Mouse (Mus musculus): Measurements from ENCODE around the gene Ptpru.

Gene Ptpru

DNA sequence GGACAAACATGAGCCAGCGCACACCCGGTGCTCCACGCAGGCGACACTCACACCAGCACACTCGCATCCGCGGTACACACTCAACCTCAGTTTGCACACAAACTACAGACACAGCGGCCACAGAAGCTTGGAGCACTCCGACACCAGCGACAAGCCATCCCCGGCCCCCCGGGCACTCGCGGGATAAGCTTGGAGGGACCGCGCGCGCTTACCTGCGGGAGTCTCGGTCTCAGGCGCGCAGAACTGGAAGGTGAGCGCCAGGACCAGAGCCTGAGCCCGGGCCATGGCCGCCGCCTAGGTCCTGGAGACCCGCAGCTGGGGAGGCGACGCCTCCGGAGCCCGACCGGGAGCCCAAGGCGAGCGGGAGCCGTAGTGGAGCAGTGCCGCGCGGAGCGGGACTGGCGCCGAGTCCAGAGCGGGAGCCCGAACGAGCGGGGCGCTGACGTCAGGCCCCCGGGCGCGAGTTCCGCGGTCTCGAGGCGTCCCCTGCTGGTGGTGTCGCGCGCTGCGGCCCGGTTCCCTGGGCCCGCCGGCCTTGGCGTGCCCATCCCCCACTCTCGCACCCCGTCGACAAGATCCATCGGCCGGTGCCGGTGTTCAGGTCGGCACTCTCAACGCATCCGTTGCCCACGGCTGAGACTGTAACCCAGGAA lies at the start of gene Ptpru:
Ptpru (minus strand) TSS at position 417 of the 653 bp plus-strand sequence.
- DNase-seq (ENCODE audit: low spot score in 2 of 2): peak; percentile 60 to 90

DNA sequence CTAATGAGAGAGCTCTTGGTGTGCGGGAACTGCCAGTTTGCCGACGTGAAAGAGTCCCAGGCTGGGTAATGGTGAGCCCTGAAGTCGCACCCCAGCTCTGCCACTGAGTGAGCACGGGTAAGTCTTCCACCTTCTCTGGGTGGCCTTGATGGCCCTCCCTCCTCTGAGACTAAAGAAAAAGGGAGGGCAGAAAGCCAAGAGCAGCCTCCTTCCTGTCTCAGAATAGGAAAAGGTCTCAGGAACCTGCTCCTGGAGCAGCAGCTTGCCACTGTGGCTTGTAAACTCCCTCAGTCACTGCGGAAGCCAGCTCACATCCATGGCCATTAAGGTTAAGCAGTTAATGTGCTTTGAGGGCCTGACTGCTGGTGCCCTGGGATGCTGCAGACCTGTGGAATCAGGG lies 47.3 kb upstream of the Ptpru start:
- no peak for DNase-seq (ENCODE audit: low spot score in 2 of 2)

DNA sequence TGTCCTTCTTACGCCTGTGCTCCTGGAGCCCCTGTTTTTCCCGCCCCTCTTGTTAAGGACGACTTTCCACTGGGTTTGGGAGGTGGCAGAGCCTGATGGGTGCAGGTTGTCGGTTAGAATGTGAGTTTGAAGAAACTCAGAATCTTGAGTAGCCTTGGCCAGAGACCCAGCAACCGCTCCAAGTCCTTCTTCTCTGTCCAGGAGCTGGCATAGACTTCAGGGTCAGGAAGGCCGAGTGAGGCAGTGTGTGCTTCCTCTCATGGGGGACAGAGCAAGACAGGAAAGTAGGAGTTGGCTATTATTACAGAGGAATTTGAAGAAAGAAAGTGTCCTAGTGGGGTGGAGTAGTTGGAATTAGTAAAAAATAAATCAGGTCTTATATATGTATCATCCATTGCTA lies 45.5 kb upstream of the Ptpru start:
- DNase-seq (ENCODE audit: low spot score in 2 of 2): no peak

DNA sequence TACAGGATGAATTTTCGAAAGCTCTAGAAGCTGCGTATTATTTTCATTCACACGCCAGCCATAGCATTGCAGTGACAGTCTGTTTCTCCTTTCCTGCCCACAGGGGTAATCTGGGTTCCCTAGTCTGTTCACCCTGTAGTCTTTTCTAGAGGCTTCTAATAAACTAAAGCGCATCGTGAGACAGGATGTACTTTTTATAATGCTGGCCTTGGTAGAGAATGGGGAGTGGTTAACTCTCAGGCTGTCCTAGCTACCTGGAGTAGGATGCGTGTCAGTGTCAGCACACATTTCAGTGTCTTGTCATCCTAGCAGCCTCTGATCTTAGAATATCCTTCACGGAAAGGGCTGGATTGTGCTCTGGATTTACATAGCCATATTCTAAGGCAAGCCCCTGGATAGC lies 43.2 kb upstream of the Ptpru start:
- DNase-seq (ENCODE audit: low spot score in 2 of 2): no peak

DNA sequence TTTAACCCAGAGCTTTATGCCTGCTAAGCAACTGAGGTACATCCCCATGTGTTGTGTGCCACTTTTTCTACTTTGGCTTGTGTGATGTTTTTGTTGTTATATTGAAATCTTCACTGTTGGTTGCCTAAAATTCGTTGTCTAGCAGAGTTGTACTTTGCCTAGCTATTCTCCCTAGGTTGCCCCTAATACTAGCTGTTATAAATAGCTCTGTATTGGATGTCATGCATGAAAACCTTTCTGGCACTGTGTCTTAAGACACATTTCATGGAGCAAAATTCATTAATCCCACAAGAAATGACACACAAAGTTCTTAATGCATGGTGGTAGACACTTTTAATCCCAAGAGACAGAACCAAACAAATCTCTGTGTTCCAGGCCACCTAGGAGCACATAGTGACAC lies 41.6 kb upstream of the Ptpru start:
- no peak for DNase-seq (ENCODE audit: low spot score in 2 of 2)

DNA sequence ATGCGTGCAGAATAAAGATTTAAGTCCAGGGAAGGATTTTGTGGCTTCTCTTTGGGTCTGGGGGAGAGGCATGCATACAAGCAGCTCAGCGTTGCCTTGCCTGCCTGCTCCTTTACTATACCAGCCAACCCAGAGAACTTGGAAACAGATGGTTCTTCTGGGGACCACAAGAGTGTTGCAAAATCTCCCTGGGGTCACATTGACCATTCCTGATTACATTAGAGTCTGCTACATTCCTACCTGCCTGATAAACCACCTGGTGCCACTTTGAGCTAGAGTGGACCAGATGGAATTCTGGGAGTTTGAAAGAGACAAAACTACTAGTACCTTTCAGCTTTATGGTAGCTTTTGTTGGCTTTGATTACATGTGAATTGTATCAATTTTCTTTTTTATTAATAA lies 38.7 kb upstream of the Ptpru start:
- no peak for DNase-seq (ENCODE audit: low spot score in 2 of 2)

DNA sequence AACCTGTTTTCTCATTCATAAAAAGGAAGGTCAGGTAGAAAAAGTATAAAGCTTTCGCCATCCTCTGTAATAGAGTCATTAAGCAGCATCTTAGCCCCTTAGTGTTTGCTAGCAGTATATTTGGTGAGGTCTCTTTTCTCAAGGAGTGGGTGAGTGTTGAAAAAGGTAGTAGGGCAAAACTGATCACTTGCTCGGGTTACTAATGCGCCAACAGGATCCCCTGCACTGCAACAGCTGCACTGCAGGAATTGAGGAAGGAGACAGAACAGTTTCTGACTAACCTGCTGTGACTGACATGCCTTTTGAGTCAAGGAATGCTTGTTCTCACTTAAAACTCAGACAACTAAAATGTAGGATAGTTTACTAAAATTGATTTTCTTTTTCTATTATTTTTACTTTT lies 37.2 kb upstream of the Ptpru start:
- no peak for DNase-seq (ENCODE audit: low spot score in 2 of 2)

DNA sequence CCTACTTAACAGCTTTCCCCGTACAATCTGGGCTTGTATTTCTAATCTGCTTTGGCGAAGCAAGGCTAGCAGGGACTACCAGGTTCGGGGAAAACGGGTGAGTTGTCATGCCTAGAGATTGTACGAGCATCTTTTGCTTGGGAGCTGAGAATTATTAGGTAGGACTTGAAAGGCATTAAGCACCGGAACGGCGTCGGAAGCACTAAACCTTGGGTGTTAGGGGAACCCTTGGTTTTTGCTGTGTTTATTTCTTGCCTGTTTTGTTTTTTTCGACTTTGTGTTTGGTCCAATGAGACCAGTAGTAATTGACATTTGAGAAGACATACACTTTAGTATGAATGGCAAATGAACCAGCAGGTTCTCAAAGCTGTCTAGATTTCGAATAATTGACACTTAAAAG lies 36.5 kb upstream of the Ptpru start:
- no peak for DNase-seq (ENCODE audit: low spot score in 2 of 2)

DNA sequence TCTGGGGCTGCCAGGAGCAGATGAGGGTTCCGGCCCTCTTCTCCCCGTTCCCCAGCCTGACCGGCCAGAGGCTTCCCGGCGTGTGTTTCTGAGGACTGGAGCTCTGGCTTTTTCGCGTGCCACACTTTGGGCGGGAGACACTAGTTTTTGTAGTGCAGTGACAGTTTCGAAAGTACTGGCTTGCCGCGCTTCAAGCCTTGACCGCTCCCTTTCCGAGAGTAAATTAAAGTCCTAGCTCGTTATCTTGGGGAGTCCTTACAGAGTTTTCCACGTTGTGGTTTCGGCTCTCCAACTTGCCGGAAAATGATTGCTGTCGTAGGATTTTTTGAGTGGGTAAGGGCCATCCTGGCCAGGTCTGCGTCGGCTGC lies 36.1 kb upstream of the Ptpru start:
- no peak for DNase-seq (ENCODE audit: low spot score in 2 of 2)

DNA sequence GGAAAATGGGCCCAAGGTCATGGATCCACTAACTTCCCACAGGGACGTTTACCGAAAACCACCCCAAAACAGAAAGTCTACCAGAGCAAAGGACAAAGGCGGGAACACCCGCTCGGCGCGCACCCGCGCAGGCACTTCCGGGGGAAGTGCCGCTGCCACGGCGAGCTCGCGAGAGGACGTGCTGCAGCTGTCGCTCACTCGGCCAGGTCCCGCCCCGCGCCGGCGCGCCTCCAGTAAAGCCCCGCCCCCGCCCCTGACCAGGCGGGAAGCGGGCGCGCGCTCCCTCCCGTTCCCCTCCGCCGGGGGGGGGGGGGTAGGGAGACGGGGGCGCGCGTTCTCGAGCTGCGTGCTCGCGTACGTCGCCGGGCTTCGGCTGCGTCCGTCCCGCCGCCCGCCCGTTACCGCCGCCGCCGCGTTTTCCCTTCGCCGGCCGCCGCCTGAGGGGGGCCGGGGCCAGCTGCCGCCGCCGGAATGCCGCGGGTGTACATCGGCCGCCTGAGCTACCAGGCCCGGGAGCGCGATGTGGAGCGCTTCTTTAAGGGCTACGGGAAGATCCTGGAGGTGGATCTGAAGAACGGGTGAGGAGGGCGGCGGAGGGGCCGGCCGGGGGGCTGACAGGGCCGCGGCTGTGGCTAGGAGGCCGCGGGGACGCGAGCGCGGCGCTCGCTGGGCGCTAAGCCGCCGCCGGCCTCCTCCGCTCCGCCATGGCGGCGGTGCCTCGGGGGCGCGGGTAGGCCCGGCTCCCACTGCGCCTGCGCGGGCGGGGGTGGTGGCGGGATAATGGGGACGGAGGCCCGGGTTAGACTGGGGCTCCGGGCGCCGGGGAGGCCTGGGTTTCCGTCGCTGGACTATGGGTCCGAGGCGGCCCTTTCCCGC lies 35.4 kb upstream of the Ptpru start, which contains the start of gene Srsf4:
Srsf4 (plus strand) TSS at position 325 of the 876 bp plus-strand sequence.
- peak; percentile 91 to 94 for DNase-seq (ENCODE audit: low spot score in 2 of 2)

DNA sequence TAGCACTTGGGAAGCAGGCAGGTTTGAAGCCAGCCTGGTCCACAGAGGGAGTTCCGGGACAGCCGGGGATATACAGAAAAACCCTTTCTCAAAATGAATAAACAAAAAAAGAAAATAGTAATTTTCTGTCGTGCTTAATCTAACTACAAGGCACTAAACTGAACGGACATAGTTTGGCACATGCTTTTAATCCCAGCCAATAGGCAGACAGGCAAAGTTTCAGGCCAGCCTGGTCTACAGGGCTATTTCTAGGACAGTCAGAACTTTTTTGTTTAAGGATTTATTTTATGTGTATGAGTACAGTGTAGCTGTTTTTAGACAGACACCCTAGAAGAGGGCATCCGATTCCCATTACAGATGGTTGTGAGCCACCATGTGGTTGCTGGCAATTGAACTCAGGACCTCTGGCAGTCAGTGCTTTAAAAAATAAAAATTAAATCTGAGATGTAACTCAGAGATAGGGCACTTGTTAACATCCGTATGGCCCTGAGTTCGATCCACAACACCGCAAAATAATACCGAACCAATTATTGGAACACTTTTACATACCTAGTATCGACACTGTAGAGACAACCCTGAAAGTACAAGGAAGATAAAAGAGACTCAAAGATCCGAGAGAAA lies 34.7 kb upstream of the Ptpru start:
- DNase-seq (ENCODE audit: low spot score in 2 of 2): no peak

DNA sequence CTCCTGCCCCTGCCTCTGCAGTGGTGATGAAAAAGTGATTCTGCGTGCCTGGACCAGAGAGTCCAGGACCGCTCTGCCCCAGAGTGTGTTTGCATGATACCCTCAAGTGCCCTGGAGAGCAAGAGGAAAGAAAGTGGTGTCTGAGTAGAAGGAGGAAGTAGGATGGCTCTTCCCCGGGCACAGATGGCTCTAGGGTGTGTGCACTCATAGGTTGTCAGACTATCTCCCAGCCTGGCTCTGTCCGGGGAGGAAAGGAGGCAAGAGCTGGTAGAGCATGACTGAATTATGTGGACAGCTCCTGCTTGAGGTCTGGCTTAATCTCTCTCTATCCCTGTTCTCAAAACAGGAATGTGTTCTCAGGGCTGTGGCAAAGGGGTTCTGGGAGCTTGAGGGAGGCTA lies 23.3 kb upstream of the Ptpru start:
- DNase-seq (ENCODE audit: low spot score in 2 of 2): no peak

DNA sequence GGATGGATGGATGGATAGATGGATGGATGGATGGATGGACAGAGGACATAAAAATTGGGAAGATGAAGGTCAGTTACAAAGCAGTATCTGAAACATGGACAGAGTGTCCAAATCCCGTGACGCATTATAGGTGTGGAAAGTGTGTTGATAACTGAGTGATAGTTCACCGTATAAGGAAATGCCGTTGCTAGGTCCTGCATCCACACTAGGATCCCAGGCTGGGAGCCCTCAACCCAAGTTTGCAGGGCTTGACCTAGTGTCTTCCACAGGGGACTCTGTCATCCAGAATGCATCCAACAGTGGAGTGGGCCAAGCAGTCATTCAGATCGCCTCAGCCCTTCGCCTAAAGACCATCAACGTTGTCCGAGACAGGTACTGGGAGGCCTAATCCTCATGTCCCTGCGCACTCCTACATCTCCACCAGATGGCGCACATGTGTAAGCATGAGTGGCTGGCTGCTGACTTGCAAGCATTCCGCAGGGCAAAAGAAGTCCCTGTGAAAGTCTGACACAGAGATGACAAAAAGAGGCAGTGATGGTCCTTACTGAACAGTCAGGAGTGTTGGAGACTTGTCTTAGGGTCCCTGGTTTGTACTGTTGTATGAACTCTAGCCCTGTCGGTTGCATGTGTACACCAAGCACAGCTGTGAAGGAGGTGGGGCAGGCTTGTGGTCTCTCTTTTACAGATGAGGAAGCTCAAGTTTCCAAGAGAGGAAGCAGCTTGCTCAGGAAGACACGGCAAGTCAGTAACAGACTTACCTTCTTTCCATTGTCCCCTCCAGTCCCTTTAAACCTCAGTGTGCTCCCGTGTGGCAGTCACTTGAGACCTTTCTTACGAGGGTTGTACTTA lies 22.6 kb upstream of the Ptpru start:
- peak; percentile 71 to 82 for DNase-seq (ENCODE audit: low spot score in 2 of 2)

DNA sequence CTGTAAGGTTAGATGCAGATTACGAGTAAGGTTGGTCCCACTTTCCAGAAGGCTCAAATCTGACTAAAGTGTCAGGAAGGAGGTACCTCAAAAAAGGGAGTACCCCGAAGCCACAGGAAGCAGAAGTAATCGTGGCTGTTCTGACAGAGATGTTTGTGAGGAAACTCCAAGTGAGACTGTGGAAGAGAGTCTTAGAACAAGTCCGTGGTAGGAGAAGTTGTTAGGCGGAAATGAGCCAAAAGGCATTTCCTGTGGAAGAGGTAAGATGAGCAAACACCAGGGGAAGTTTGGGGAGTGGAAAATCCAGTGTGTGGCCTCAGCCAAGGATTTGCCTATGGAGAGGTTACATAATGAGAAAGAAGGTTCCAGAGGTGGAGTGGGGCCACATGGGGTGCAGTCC lies 16.9 kb upstream of the Ptpru start:
- DNase-seq (ENCODE audit: low spot score in 2 of 2): no peak

DNA sequence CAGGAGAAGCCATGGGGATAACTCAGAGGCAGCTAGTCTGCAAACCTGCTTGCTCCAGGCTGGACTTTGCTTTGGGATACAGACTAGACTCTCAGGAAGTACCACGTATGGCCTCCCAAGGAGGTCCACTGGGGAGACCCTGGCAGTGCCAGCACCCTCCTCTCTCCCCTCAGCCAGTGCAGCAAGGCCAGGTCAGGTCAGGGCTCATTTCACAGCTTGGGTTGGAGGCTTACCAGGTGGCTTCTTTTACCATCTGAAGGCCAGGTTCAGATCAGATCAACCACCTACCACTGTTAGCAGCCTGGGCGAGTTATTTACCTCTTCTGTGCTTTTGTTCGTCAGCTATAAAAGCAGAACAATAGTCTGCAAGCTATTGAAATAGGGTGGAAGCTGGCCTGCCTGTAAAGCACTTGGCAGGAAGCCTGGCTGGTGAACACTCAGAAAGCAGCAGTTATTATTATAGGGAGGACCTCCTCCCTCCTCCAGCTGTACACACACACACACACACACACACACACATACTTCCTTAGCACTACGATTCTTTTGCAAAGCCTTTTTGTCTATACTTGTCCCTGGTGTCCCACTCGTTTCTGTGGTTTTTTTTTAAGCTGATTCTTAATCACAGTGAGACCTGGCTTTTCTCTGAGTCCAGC lies 12.0 kb upstream of the Ptpru start:
- no peak for DNase-seq (ENCODE audit: low spot score in 2 of 2)

DNA sequence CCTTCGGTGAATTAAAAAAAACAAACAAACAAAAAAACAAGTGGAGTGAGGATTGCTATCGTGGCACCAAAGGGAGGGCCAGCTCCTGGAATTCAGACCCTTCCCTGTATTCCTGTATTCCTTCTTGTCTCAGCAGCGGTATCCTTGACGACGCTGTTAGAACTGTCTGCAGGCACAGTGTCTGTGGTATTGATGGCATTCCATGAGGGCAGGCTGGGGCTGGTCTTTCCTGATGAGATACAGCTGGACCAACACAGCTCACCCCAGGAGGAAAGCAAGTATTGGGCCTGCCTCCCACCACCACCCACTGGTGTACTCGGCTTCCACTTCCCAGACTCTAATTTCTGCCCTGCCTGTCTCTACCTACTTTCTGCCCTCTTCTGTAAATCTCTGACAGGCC lies 10.0 kb upstream of the Ptpru start:
- DNase-seq (ENCODE audit: low spot score in 2 of 2): no peak

DNA sequence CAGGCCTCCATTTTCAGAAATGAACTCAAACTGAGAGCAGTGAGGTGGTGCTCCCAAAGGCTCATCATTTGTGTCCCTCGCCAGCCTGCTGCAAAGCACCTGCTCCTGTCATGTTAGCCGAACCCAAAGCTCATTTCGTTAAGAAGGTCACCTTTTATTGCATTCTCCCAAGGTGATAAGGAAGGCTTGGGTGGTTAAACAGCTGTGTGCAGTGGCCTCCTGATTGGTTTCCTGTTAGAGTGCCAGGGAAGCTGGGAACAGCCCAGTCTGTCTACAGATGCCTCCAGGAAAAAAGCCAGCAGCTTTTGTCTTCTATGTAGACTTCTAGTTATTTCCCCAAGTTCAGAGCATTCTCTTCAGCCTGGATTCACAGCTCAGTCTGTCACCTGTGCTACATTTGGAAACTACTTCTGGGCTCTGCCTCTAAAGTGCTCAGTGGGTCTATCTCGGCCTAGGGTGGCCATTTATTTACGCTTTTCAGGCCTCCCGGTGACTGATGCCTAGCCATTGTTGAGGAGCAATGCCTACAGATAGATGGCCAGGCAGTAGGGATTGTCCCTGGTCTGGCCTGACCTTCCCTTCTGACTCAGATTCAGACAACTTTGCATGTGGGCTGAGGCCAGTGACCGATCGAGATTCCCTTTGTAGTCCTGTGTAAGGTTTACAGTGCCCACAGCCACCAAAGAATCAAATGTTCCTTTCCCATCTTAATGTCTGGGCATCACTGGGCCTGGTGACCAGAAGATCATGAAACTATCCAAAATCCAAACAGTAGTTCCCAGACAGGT lies 8.1 kb upstream of the Ptpru start:
- DNase-seq (ENCODE audit: low spot score in 2 of 2): no peak

DNA sequence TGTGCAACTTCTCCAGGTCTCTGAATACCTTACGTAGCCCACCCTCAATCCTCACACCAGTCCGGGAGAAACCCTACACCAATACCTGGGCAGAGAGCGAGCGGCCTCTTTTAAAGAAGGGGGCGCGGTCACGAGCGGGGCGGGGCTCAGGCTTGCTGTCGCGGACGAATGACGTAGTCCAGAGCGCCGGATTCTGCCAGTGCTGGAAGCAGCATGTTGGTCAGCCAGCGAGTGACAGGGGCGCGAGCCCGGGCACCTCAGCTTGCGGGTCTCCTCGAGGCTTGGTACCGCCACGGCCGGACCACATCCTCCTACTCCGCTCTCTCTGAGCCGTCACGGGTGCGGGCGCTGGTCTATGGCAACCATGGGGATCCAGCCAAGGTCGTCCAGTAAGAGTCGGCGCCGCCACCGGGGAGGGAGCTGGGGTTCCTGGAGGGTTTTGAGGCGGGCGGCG lies 5.2 kb upstream of the Ptpru start, which contains the start of gene Mecr:
Mecr (plus strand) TSS at position 181 of the 454 bp plus-strand sequence.
- DNase-seq (ENCODE audit: low spot score in 2 of 2): peak; percentile 84 to 91

DNA sequence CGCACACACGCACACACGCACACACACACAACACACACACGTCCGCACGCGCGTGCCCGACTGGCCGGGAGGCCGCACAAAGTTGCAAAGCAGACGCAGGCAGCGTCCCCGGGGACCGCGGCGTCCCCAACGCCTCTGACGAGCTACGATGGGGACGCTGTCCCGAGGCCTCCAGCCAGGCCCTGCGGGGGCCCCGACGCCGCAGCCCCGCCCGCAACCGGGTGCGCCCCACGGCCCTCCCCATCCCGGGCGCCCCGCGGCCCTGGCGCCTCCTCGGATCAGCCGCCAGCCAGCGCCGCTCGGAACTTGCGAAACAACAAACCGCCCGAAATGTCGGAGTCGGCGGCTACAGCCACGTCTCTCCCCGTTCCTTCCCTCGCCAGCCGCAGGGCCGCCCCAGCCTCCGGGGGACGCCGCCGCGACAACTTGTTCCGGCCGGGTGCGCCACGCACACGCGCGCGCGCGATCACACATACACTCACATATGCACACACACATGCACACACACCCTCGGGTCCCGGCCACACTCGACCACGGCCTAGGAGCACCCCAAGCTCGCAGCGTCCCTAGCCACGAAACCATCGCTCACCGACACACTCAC lies 1.1 kb downstream of the Ptpru start:
- peak in 1 of 2 experiments; percentile 19 for DNase-seq (ENCODE audit: low spot score in 2 of 2)

DNA sequence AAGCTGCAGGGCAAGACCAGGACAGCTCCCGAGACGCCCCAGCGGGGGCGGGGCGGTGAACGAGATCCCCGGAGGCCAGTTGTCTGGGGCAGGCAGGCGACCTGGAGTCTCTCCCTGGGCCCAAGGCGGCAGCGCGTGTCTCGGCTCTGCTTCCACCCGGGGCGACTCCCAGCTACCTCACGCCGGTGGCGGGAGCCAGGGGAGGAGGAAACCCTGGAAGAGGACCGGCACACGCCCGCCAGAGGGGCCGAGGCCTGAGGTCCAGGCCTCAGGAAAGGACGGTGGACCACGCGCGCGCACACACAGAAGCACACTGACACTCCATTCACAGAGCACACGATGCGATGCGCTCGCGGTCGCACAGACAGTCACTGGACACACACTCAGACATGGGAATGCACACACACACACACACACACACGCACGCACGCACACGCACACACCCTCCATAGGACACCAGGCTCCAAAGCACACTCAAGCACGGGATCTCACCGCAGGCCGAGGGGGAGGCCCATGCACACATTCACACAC lies 1.7 kb downstream of the Ptpru start:
- no peak for DNase-seq (ENCODE audit: low spot score in 2 of 2)
